ENCODE assay signal across 8 mouse cellular contexts in the genomic region with DNA sequence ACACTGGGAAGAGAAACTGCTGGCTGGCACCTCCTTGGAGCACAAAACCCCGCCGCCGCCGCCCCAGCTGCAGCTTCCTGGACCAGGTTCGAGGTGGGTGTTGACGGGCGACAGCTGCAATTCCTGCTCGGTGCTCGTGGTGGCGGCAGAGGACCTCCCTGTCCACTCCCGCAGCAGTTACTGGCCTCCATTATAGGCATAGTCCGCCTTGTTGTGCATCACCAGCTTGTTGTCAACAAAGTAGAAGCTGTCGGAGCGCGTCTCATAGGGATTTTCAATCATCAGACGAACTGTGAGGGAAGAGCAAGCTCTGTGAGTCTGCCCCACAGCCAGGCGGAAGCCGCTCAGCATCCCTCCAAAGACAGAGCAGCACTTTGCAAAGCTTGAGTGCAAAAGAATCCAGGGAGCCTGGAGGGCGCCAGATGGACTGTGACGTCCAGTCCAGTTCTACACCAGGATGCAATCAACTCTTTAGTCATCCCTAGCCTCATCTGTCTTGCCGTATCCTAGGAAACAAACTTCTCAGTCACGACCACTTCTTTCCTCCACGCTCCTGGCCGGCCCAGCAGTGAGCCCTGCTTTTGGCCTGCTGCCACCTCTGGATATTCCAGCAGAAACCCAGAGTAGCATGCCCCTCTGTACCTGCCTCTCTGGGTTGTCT. TPM values are rescaled to one million over a fixed set of nuclear protein-coding genes. Genes with fewer than 3 reads are reported as not detected.
DNase-seq lines count a peak whose midpoint lies in the region; ATAC-seq and TF ChIP-seq lines count a peak whose summit lies in the region.

No protein-coding gene starts in this region.

- H3K9me3 ChIP-seq in forebrain, embryonic 11.5 days (ENCODE audit: control insufficient read depth, low read length) = no peaks in the 10 kb centered on the region
- H3K9me3 ChIP-seq in heart, postnatal 0 days (replicated peaks; ENCODE audit: control insufficient read depth, low read length) = no peaks in the 10 kb centered on the region
- no peaks in the 10 kb centered on the region for H3K9me3 ChIP-seq in liver, embryonic 15.5 days (replicated peaks)
- no peaks in the 10 kb centered on the region for H3K9me3 ChIP-seq in neural tube, embryonic 13.5 days

- peak; percentile 72 for DNase-seq in ES-CJ7 (ENCODE audit: low read depth, low spot score)
- DNase-seq in c-Kit-positive CD71-positive TER-119-negative erythroid progenitor cells, embryonic 14.5 days (ENCODE audit: low read depth) = peak; percentile 46
- DNase-seq in forebrain, embryonic 11.5 days (ENCODE audit: low spot score) = peak; percentile 89
- DNase-seq in heart, postnatal 0 days (ENCODE audit: low spot score) = peak; percentile 91
- peak; percentile 87 to 90 for DNase-seq in kidney, postnatal 36 days
- DNase-seq in telencephalon, adult 2 months (ENCODE audit: low read depth, low spot score) = peak; percentile 82

- H3K4me1 ChIP-seq in forebrain, embryonic 11.5 days (replicated peaks; ENCODE audit: control insufficient read depth, insufficient read depth, low read length) = no peaks in the 10 kb centered on the region
- H3K4me1 ChIP-seq in heart, postnatal 0 days (ENCODE audit: control insufficient read depth, insufficient read depth) = no peaks in the 10 kb centered on the region
- H3K4me1 ChIP-seq in liver, embryonic 15.5 days (replicated peaks) = peaks cover 7% of the 10 kb centered on the region
- H3K4me1 ChIP-seq in neural tube, embryonic 13.5 days (replicated peaks) = peaks cover 10% of the 10 kb centered on the region

- H3K9ac ChIP-seq in forebrain, embryonic 11.5 days (ENCODE audit: low read length) = no peak overlapping the region
- H3K9ac ChIP-seq in heart, postnatal 0 days (replicated peaks; ENCODE audit: low read depth, low read length) = no peak overlapping the region
- no peak overlapping the region for H3K9ac ChIP-seq in liver, embryonic 15.5 days
- H3K9ac ChIP-seq in neural tube, embryonic 13.5 days = no peak overlapping the region

- no peak overlapping the region for H3K4me3 ChIP-seq in forebrain, embryonic 11.5 days (ENCODE audit: low read depth, low read length)
- H3K4me3 ChIP-seq in heart, postnatal 0 days (ENCODE audit: low read depth, low read length) = no peak overlapping the region
- no peak overlapping the region for H3K4me3 ChIP-seq in liver, embryonic 15.5 days (replicated peaks)
- H3K4me3 ChIP-seq in neural tube, embryonic 13.5 days = no peak overlapping the region

- H3K27ac ChIP-seq in forebrain, embryonic 11.5 days (ENCODE audit: low read depth, low read length) = no peak overlapping the region
- H3K27ac ChIP-seq in heart, postnatal 0 days (ENCODE audit: low read depth) = peak overlapping the region; percentile 54; the same call in 1 of the 2 replicates
- no peak overlapping the region for H3K27ac ChIP-seq in liver, embryonic 15.5 days (replicated peaks)
- peak overlapping the region; percentile 73 for H3K27ac ChIP-seq in neural tube, embryonic 13.5 days (replicated peaks)

- no peak for TF ChIP-seq EP300 in heart, postnatal 0 days (IDR thresholded peaks at IDR 0.05; ENCODE audit: low read depth)

- peak; percentile 58 for ATAC-seq in forebrain, embryonic 11.5 days (replicated peaks; ENCODE audit: low FRiP score)
- ATAC-seq in heart, postnatal 0 days (ENCODE audit: insufficient read depth, low read depth) = peak; percentile 89
- peak; percentile 37; the same call in 1 of the 2 replicates for ATAC-seq in liver, embryonic 15.5 days (ENCODE audit: insufficient read depth)
- ATAC-seq in neural tube, embryonic 13.5 days (ENCODE audit: low read depth) = peak; percentile 68

- peaks cover 7% of the 10 kb centered on the region; the same call in 1 of the 2 replicates for H3K36me3 ChIP-seq in forebrain, embryonic 11.5 days (ENCODE audit: control insufficient read depth, insufficient read depth, low read length)
- peaks cover 50% of the 10 kb centered on the region for H3K36me3 ChIP-seq in heart, postnatal 0 days (replicated peaks; ENCODE audit: control insufficient read depth, insufficient read depth, low read length)
- peaks cover 20% of the 10 kb centered on the region for H3K36me3 ChIP-seq in liver, embryonic 15.5 days (replicated peaks)
- H3K36me3 ChIP-seq in neural tube, embryonic 13.5 days = peaks cover 69% of the 10 kb centered on the region

- no peaks in the 10 kb centered on the region for H3K27me3 ChIP-seq in forebrain, embryonic 11.5 days (ENCODE audit: control insufficient read depth, insufficient read depth, low read length)
- H3K27me3 ChIP-seq in heart, postnatal 0 days (ENCODE audit: control insufficient read depth, insufficient read depth, low read length) = no peaks in the 10 kb centered on the region
- H3K27me3 ChIP-seq in liver, embryonic 15.5 days = no peaks in the 10 kb centered on the region
- H3K27me3 ChIP-seq in neural tube, embryonic 13.5 days = no peaks in the 10 kb centered on the region

- no peak overlapping the region for H3K4me2 ChIP-seq in forebrain, embryonic 11.5 days (ENCODE audit: low read depth, low read length, severe bottlenecking)
- no peak overlapping the region for H3K4me2 ChIP-seq in heart, postnatal 0 days (ENCODE audit: low read depth, low read length)
- H3K4me2 ChIP-seq in liver, embryonic 15.5 days = no peak overlapping the region
- peak overlapping the region; percentile 25; the same call in 1 of the 2 replicates for H3K4me2 ChIP-seq in neural tube, embryonic 13.5 days

- peak; percentile 90 for TF ChIP-seq CTCF in heart, postnatal 0 days (IDR thresholded peaks at IDR 0.05; ENCODE audit: low read depth)

- 39% methylated on average over 24 of the region's 24 CpGs for WGBS in forebrain, embryonic 11.5 days
- 17% methylated on average over 24 of the region's 24 CpGs for WGBS in heart, postnatal 0 days
- 35% methylated on average over 24 of the region's 24 CpGs for WGBS in liver, embryonic 15.5 days (ENCODE audit: insufficient replicate concordance)
- WGBS in neural tube, embryonic 13.5 days = 19% methylated on average over 24 of the region's 24 CpGs

RNA-seq across cellular contexts. Expression of a gene that starts 6.2 kb away (rescaled TPM):
- polyA plus RNA-seq in forebrain, embryonic 11.5 days (2014; fragmentation: Nextera tagmentation; extraction: Ambion mirVana) = 30.1 and 31.5 TPM in 2 replicates
- total RNA-seq in heart, postnatal 0 days (2014; rRNA removed; ENCODE audit: low replicate concordance) = 266 and 288 TPM in 2 replicates
- 208 and 211 TPM in 2 replicates for polyA plus RNA-seq in heart, postnatal 0 days (2015; fragmentation: Nextera tagmentation; extraction: Ambion mirVana)
- 49.8 and 53.6 TPM in 2 replicates for polyA plus RNA-seq in liver, embryonic 15.5 days (2015; fragmentation: Nextera tagmentation; extraction: Ambion mirVana)
- polyA plus RNA-seq in neural tube, embryonic 13.5 days (2015; fragmentation: Nextera tagmentation; extraction: Ambion mirVana) = 29.1 and 30.6 TPM in 2 replicates

RNA-seq across cellular contexts. Expression of a gene that starts 9.4 kb away (rescaled TPM):
- polyA plus RNA-seq in forebrain, embryonic 11.5 days (2014; fragmentation: Nextera tagmentation; extraction: Ambion mirVana) = 81.2 and 83.3 TPM in 2 replicates
- total RNA-seq in heart, postnatal 0 days (2014; rRNA removed; ENCODE audit: low replicate concordance) = 17.0 and 25.9 TPM in 2 replicates
- 10.6 and 11.7 TPM in 2 replicates for polyA plus RNA-seq in heart, postnatal 0 days (2015; fragmentation: Nextera tagmentation; extraction: Ambion mirVana)
- polyA plus RNA-seq in liver, embryonic 15.5 days (2015; fragmentation: Nextera tagmentation; extraction: Ambion mirVana) = 8.5 and 10.3 TPM in 2 replicates
- polyA plus RNA-seq in neural tube, embryonic 13.5 days (2015; fragmentation: Nextera tagmentation; extraction: Ambion mirVana) = 37.2 and 39.3 TPM in 2 replicates

RNA-seq across cellular contexts. Expression of a gene that starts 27.2 kb away (rescaled TPM):
- polyA plus RNA-seq in forebrain, embryonic 11.5 days (2014; fragmentation: Nextera tagmentation; extraction: Ambion mirVana) = 22.0 and 33.1 TPM in 2 replicates
- total RNA-seq in heart, postnatal 0 days (2014; rRNA removed; ENCODE audit: low replicate concordance) = not detected in 2 replicates
- polyA plus RNA-seq in heart, postnatal 0 days (2015; fragmentation: Nextera tagmentation; extraction: Ambion mirVana) = 13.3 and 14.4 TPM in 2 replicates
- 7.9 and 11.4 TPM in 2 replicates for polyA plus RNA-seq in liver, embryonic 15.5 days (2015; fragmentation: Nextera tagmentation; extraction: Ambion mirVana)
- 32.8 and 33.7 TPM in 2 replicates for polyA plus RNA-seq in neural tube, embryonic 13.5 days (2015; fragmentation: Nextera tagmentation; extraction: Ambion mirVana)

RNA-seq across cellular contexts. Expression of a gene that starts 32.6 kb away (rescaled TPM):
- 56.3 and 56.4 TPM in 2 replicates for polyA plus RNA-seq in forebrain, embryonic 11.5 days (2014; fragmentation: Nextera tagmentation; extraction: Ambion mirVana)
- 68.4 and 74.8 TPM in 2 replicates for total RNA-seq in heart, postnatal 0 days (2014; rRNA removed; ENCODE audit: low replicate concordance)
- 20.4 and 21.1 TPM in 2 replicates for polyA plus RNA-seq in heart, postnatal 0 days (2015; fragmentation: Nextera tagmentation; extraction: Ambion mirVana)
- 23.7 and 29.6 TPM in 2 replicates for polyA plus RNA-seq in liver, embryonic 15.5 days (2015; fragmentation: Nextera tagmentation; extraction: Ambion mirVana)
- polyA plus RNA-seq in neural tube, embryonic 13.5 days (2015; fragmentation: Nextera tagmentation; extraction: Ambion mirVana) = 32.1 and 33.5 TPM in 2 replicates

Comparison
In these comparisons a context has a peak if more than half of its experiments do, and no peak if none do; other contexts are left out.
1. ATAC-seq: peak in every context shown above with its lines; median percentile 89 in heart, postnatal 0 days; 68 in neural tube, embryonic 13.5 days; 58 in forebrain, embryonic 11.5 days; 37 in liver, embryonic 15.5 days.
2. H3K27ac ChIP-seq: peak in heart, postnatal 0 days (single experiment) and neural tube, embryonic 13.5 days (single experiment); none in forebrain, embryonic 11.5 days (single experiment) and liver, embryonic 15.5 days (single experiment).
3. Peak in every context shown above with its lines, with median percentiles within 50 percentile points of each other: DNase-seq.